Mouse (Mus musculus) erythroblast, embryonic 14.5 days (primary cell): ENCODE results near the gene Gm9745.

Source experiments
- GATA1 ChIP-seq: IDR thresholded peaks from 2 replicates; pipeline ENCODE4 v1.6.1; 2012; ENCODE audit warnings: low read length, inconsistent platforms, mixed read lengths
- TAL1 ChIP-seq: IDR thresholded peaks from 3 replicates; pipeline ENCODE4 v1.6.1; 2012; ENCODE audit warnings: low read length, inconsistent platforms, mixed read lengths

- no peak for TF ChIP-seq GATA1
- TF ChIP-seq TAL1 = no peak
Measured at GRCm38 (mm10) chr13:8972369-8972768, 24.3 kb upstream of the Gm9745 start.
